8 mouse cellular contexts compared by ENCODE assay signal in genomic region chr8:105770609-105771008, GRCm38 (mm10). TPM values are rescaled to one million over a fixed set of nuclear protein-coding genes. Genes with fewer than 3 reads are reported as not detected.
DNase-seq lines count a peak whose midpoint lies in the region; ATAC-seq and TF ChIP-seq lines count a peak whose summit lies in the region.

No protein-coding gene starts in this region.

- no peak overlapping the region for H3K4me2 ChIP-seq in hindbrain, embryonic 12.5 days (replicated peaks)
- no peak overlapping the region for H3K4me2 ChIP-seq in hindbrain, embryonic 14.5 days (replicated peaks)

- TF ChIP-seq CTCF in brain, embryonic 14.5 days (IDR thresholded peaks at IDR 0.05; ENCODE audit: borderline replicate concordance, extremely low read depth, insufficient read depth, insufficient read length) = peak; percentile 70; the same call in 1 of the 2 replicates

- no peaks in the 10 kb centered on the region for H3K9me3 ChIP-seq in hindbrain, embryonic 12.5 days (replicated peaks)
- H3K9me3 ChIP-seq in hindbrain, embryonic 14.5 days (ENCODE audit: control insufficient read depth, low read length) = no peaks in the 10 kb centered on the region

- no peak overlapping the region for H3K4me3 ChIP-seq in hindbrain, embryonic 12.5 days
- H3K4me3 ChIP-seq in hindbrain, embryonic 14.5 days (replicated peaks; ENCODE audit: low read length) = no peak overlapping the region

- H3K9ac ChIP-seq in hindbrain, embryonic 12.5 days = no peak overlapping the region
- no peak overlapping the region for H3K9ac ChIP-seq in hindbrain, embryonic 14.5 days

- 91% methylated on average over 1 of the region's 1 CpGs for WGBS in hindbrain, embryonic 12.5 days
- 79% methylated on average over 1 of the region's 1 CpGs for WGBS in hindbrain, embryonic 14.5 days

- intact Hi-C loops in left cerebral cortex, postnatal 4 days (cut with DNase I) = no loop called here

- TF ChIP-seq POLR2A in brain, embryonic 14.5 days (IDR thresholded peaks at IDR 0.05; ENCODE audit: borderline replicate concordance, extremely low read depth, insufficient read depth, insufficient read length, poor library complexity, severe bottlenecking) = no peak

- peaks cover 71% of the 10 kb centered on the region for H3K36me3 ChIP-seq in hindbrain, embryonic 12.5 days
- H3K36me3 ChIP-seq in hindbrain, embryonic 14.5 days (replicated peaks; ENCODE audit: control insufficient read depth, insufficient read depth) = peaks cover 85% of the 10 kb centered on the region

- H3K27ac ChIP-seq in hindbrain, embryonic 12.5 days = no peak overlapping the region
- no peak overlapping the region for H3K27ac ChIP-seq in hindbrain, embryonic 14.5 days

- H3K4me1 ChIP-seq in hindbrain, embryonic 12.5 days = no peaks in the 10 kb centered on the region
- H3K4me1 ChIP-seq in hindbrain, embryonic 14.5 days (replicated peaks; ENCODE audit: control insufficient read depth, insufficient read depth, low read length) = no peaks in the 10 kb centered on the region

- H3K27me3 ChIP-seq in hindbrain, embryonic 12.5 days = no peaks in the 10 kb centered on the region
- H3K27me3 ChIP-seq in hindbrain, embryonic 14.5 days (ENCODE audit: control insufficient read depth, insufficient read depth, low read length) = no peaks in the 10 kb centered on the region

- peak; percentile 50; the same call in 1 of the 2 replicates for ATAC-seq in hindbrain, embryonic 12.5 days (ENCODE audit: low FRiP score)
- ATAC-seq in hindbrain, embryonic 14.5 days (ENCODE audit: low FRiP score) = no peak
- peak; percentile 51 for ATAC-seq in CD4-positive, CD25-positive, alpha-beta regulatory T cell, adult 4 months

- no peak for DNase-seq in hindbrain, embryonic 14.5 days (ENCODE audit: low spot score)
- peak; percentile 25 for DNase-seq in brain, embryonic 14.5 days (ENCODE audit: low read depth)
- DNase-seq in lung, postnatal 36 days = peak; percentile 50
- DNase-seq in frontal cortex, postnatal 36 days (ENCODE audit: low spot score in 2 of 2) = no peak
- DNase-seq in left cerebral cortex, postnatal 4 days = no peak
- DNase-seq in frontal cortex, postnatal 25 days (ENCODE audit: low spot score in 2 of 2) = no peak

RNA-seq across cellular contexts. Expression of gene Gfod2, which starts 12.1 kb away (rescaled TPM):
- polyA plus RNA-seq in hindbrain, embryonic 12.5 days (2016; fragmentation: Nextera tagmentation; extraction: Ambion mirVana) = 63.8 and 68.1 TPM in 2 replicates
- polyA plus RNA-seq in hindbrain, embryonic 14.5 days (2014; fragmentation: Nextera tagmentation; extraction: Ambion mirVana) = 62.7 and 71.7 TPM in 2 replicates
- polyA plus RNA-seq in CD4-positive, CD25-positive, alpha-beta regulatory T cell, adult 4 months (2017; shearing (Covaris generic)) = 1 to 10 TPM; 2.6 to 3.7 TPM
- polyA plus RNA-seq in brain, embryonic 14.5 days (2012; rRNA removed) = 56.1 and 62.6 TPM in 2 replicates
- 10 to 100 TPM; 44.4 to 49.9 TPM for total RNA-seq in left cerebral cortex, postnatal 4 days (2021)

RNA-seq across cellular contexts. Expression of gene Ranbp10, which starts 56.5 kb away (rescaled TPM):
- 12.8 and 14.6 TPM in 2 replicates for polyA plus RNA-seq in hindbrain, embryonic 12.5 days (2016; fragmentation: Nextera tagmentation; extraction: Ambion mirVana)
- polyA plus RNA-seq in hindbrain, embryonic 14.5 days (2014; fragmentation: Nextera tagmentation; extraction: Ambion mirVana) = 9.1 and 10.4 TPM in 2 replicates
- polyA plus RNA-seq in CD4-positive, CD25-positive, alpha-beta regulatory T cell, adult 4 months (2017; shearing (Covaris generic)) = 1 to 10 TPM; 7.6 to 10.0 TPM
- polyA plus RNA-seq in brain, embryonic 14.5 days (2012; rRNA removed) = 35.7 and 39.7 TPM in 2 replicates
- total RNA-seq in left cerebral cortex, postnatal 4 days (2021) = 10 to 100 TPM; 21.8 to 23.6 TPM

RNA-seq across cellular contexts. Expression of gene Tsnaxip1, which starts 56.9 kb away (rescaled TPM):
- 0.84 and 1.5 TPM in 2 replicates for polyA plus RNA-seq in hindbrain, embryonic 12.5 days (2016; fragmentation: Nextera tagmentation; extraction: Ambion mirVana)
- 0.64 and 1.4 TPM in 2 replicates for polyA plus RNA-seq in hindbrain, embryonic 14.5 days (2014; fragmentation: Nextera tagmentation; extraction: Ambion mirVana)
- under 1 TPM in 1 of 2 experiments, not detected in 1; 0.19 TPM for polyA plus RNA-seq in CD4-positive, CD25-positive, alpha-beta regulatory T cell, adult 4 months (2017; shearing (Covaris generic))
- polyA plus RNA-seq in brain, embryonic 14.5 days (2012; rRNA removed) = 0.37 and 0.54 TPM in 2 replicates
- under 1 TPM; 0.26 to 0.50 TPM for total RNA-seq in left cerebral cortex, postnatal 4 days (2021)

Comparison
In these comparisons a context has a peak if more than half of its experiments do, and no peak if none do; other contexts are left out.
1. DNase-seq: peak in brain, embryonic 14.5 days (single experiment) and lung, postnatal 36 days (single experiment); none in hindbrain, embryonic 14.5 days (single experiment), frontal cortex, postnatal 36 days (0 of 2), left cerebral cortex, postnatal 4 days (single experiment) and frontal cortex, postnatal 25 days (0 of 2).
2. RNA of gene Gfod2, which starts 12.1 kb away (polyA plus RNA-seq): 63.8 to 68.1 TPM in hindbrain, embryonic 12.5 days, 62.7 to 71.7 TPM in hindbrain, embryonic 14.5 days and 56.1 to 62.6 TPM in brain, embryonic 14.5 days; 2.6 to 3.7 TPM in CD4-positive, CD25-positive, alpha-beta regulatory T cell, adult 4 months; every median in the first group is over 10 times any median in the second.